Mouse (Mus musculus): ENCODE data around the gene Gcc1. TPM values are rescaled to one million over a fixed set of nuclear protein-coding genes. Genes with fewer than 3 reads are reported as not detected.

The Gcc1 gene
- total RNA-seq (2015; ENCODE audit: low replicate concordance) (8.4 and 8.5 TPM in 2 replicates), total RNA-seq (2017; ENCODE audit: low replicate concordance) (19.5 and 22.2 TPM in 2 replicates)

DNA sequence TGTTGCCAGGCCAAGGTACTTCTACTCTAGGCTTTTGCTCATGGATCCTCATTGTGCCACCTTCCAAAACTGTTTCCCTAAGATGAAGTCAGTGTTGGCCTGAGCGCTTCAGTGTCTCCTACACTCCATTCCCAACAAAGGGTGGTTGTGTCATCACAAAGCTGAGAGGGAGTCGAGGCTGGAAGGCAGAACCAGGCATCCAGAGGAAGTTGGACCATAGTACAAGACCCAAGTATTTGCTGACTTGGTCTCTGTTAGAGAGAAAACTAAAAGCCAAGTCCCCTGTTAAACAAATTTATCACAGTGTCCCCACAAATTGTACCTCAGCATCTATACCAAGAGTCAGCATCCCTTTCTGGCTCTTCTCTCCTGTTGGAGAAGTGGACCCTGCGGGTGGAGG lies at the start of gene Gcc1:
Gene Gcc1 (minus strand): TSS at position 101 of the 400 bp plus-strand sequence.
- ATAC-seq (replicated peaks; ENCODE audit: low FRiP score, poor library complexity, severe bottlenecking) = no peak

GRCm38 (mm10) chr6:28474839-28475238 lies 46.6 kb upstream of the Gcc1 start, which contains the start of gene Snd1:
Gene Snd1, plus strand, starts transcription at chr6:28475139.
- ATAC-seq (replicated peaks; ENCODE audit: low FRiP score, poor library complexity, severe bottlenecking) = no peak

DNA sequence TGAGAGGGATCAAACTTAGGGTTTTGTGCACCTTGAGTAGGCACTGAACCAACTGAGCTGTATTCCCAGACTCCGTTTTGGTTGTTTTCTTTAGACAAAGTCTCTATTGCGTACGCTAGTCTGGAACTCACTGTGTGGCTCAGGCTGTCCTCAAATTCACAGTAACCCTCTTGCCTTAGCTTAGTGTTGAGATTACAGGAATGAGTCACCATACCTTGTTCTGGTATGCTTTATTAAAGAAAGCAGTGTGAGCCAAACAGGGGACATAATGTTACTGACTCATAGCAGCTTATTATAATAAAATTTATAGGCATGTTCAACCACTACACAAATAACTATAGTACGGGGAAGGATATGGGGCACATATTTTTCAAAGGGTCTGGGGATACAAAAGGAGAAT lies 46.0 kb upstream of the Gcc1 start:
- no peak for ATAC-seq (replicated peaks; ENCODE audit: low FRiP score, poor library complexity, severe bottlenecking)

GRCm38 (mm10) chr6:28471284-28472035 lies 43.3 kb upstream of the Gcc1 start:
- ATAC-seq (replicated peaks; ENCODE audit: low FRiP score, poor library complexity, severe bottlenecking) = no peak

- no peak for ATAC-seq (replicated peaks; ENCODE audit: low FRiP score, poor library complexity, severe bottlenecking)
Measured at GRCm38 (mm10) chr6:28470621-28471020, 42.4 kb upstream of the Gcc1 start.

- ATAC-seq (replicated peaks; ENCODE audit: low FRiP score, poor library complexity, severe bottlenecking) = no peak
Measured at GRCm38 (mm10) chr6:28470017-28470602, 41.9 kb upstream of the Gcc1 start.

DNA sequence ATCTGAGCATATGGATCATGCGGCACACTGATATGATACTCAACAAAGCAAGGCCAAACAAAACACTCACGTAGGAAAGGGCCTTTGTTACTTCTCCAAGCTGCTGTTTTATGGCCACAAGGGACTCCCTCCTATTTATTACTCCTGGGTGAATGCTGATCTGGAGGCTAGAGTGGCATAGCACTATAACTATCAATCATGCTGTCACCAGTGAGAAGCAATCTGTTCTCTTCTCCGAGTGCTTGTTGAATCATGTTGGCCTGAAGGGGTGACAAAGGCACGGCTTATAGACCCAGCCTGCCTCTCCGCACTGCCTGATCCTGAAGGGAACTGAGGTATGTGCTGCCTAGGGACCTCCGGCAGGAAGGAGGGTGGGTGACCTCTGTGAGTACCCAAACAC lies 36.4 kb upstream of the Gcc1 start:
- no peak for ATAC-seq (replicated peaks; ENCODE audit: low FRiP score, poor library complexity, severe bottlenecking)

GRCm38 (mm10) chr6:28460534-28460933 lies 32.3 kb upstream of the Gcc1 start:
- ATAC-seq (replicated peaks; ENCODE audit: low FRiP score, poor library complexity, severe bottlenecking) = peak; percentile 84

DNA sequence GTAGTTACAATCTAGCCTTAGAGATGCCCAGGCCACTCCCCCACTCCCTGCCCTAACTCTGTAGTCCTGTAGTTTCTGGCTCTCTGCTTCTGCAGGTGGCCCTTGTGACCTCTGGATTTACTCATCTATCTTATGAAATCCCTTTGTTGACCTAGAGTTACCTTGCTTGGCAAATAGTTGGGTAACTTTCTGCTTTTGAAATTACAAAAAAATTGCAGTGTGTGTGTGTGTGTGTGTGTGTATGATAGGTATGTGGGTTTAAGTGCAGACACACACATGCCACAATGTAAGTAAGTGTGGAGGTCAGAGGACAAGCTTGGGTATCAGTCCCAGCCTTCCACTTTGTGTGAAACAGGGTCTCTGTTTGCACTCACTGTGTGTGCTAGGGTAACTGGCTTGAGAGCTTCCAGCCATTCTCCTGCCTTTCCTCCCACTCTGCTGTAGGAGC lies 31.1 kb upstream of the Gcc1 start:
- ATAC-seq (replicated peaks; ENCODE audit: low FRiP score, poor library complexity, severe bottlenecking) = no peak

DNA sequence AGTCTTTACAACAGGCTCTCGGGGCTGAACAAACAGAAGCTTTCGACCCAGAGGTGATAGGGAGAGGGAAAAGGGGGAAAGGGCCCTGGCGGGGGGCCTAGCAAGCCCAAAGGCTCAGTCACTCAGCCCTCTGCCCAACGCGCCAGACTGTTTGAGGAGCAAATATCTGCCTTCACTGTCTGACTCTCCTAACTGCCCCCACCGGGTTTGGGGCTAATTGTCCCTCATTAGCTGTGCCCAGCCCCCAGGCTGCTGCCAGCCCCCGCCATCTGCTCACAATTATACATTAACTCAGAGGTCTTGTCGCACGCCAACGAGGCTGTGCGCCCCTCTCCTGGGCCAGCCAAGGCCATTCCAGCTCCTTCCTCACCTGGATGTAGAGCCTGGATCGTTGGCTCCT lies 22.8 kb upstream of the Gcc1 start:
- ATAC-seq (replicated peaks; ENCODE audit: low FRiP score, poor library complexity, severe bottlenecking) = no peak

GRCm38 (mm10) chr6:28450481-28450880 lies 22.3 kb upstream of the Gcc1 start:
- ATAC-seq (replicated peaks; ENCODE audit: low FRiP score, poor library complexity, severe bottlenecking) = no peak

DNA sequence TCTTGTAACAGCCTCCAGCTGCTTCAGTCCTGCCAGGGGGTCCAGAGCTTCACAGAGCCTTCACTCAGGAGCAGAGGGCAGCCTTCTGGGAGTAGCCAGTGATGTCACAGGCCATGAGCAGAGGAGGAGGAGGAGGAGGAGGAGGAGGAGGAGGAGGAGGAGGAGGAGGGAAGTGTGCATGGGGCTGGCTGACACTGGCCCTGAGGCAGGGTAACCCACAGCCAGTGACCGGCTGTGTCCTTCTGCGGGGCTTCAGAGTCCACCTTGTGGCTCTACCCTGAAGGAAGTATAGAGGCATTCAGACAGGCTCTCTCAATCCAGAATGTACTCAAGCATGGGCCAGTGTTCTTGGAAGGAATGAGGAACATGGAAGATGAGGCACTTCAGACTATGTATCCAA lies 21.1 kb upstream of the Gcc1 start, which contains the start of gene Pax4:
Gene Pax4 (minus strand): TSS at position 101 of the 400 bp plus-strand sequence.
- no peak for ATAC-seq (replicated peaks; ENCODE audit: low FRiP score, poor library complexity, severe bottlenecking)

DNA sequence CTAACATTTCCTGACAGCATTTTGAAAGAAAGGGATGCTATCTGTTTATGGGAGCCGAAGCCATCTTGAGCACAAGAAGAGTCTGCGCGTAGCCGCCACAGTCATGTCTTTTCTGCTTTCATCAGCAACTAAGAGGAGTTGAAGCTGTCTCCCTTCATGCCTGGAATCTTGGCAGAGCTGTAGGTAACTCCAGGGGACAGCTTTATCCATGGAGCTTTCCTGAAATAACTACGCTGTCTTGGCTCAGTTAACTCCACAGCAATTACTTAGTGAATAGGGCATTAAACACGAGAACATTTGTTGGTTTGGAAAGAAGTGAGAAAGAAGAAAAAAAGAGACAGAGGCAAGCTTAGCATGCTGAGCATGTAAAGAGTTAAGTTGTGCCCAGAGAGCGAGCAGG lies 19.7 kb upstream of the Gcc1 start:
- ATAC-seq (replicated peaks; ENCODE audit: low FRiP score, poor library complexity, severe bottlenecking) = no peak

DNA sequence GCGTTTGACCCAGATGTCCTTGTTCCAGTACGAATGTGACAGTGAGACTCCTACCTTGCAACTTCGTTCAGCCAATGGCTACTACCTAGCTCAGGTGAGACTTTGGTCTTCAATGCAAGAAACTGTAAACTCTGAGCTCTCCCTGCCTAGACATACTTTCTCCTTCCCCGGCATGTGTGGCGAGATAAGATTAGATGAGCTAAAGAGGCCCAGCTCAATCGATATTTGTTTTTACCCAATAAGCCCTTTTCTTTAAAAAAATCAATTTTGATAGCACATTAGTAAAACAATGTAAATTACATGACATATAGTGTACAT lies 3.3 kb upstream of the Gcc1 start:
- ATAC-seq (replicated peaks; ENCODE audit: low FRiP score, poor library complexity, severe bottlenecking) = no peak

GRCm38 (mm10) chr6:28430795-28431537 lies 2.8 kb upstream of the Gcc1 start:
- no peak for ATAC-seq (replicated peaks; ENCODE audit: low FRiP score, poor library complexity, severe bottlenecking)

DNA sequence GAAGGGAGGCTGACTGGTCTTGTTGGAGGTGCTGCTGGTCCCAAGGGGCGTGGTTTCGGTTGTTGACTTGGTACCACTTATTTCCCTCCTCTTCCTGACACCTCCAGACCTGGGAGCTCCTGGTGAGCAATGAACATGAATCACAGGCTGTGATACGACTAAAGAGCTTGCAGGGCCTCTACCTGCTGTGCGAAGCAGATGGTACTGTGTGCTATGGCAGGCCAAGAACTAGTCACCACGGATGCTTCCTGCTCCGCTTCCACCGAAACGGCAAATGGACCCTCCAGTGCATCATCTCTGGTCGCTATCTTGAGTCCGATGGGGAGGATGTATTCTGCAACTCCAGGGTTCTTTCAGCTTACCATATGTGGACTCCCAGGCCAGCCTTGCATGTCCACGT lies 1.7 kb upstream of the Gcc1 start:
- no peak for ATAC-seq (replicated peaks; ENCODE audit: low FRiP score, poor library complexity, severe bottlenecking)

DNA sequence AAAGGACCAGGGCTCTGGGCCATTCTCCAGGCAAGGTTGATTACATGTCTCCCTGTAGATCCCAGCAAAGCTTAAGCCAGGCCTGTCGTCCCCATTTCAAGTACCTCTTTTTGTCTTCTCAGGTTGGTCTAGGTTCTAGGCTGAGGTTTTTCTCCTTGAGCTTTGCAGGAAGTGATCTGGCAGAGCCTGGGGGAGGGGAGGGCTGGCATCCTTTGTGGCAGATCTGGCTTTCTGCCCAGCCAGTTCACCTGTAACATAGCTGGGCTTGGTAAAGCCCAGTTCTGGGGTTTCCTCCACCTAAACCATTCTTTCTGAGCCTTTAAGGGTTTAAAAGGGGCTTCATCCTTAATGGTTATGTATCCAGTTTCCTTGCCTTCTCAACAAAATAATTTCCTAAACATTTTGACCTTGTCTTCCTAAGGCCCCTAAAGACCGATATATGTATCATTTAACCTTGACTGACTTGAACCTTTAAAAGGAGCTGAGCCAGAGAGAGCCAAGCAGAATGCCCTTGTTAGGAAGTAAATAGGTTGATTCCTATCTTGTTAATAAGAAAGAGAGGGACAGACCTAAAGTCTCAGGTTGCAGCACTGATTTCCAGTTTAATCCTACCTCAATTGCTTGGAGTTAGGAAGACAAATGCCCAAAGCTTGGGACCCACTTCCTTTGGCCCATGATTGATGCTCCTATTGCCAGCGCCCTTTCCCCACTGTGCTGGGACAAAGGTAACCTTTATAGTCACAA lies 922 bp downstream of the Gcc1 start, which contains the start of gene Fscn3:
Gene Fscn3 (plus strand): TSS at position 694 of the 744 bp plus-strand sequence.
- no peak for ATAC-seq (replicated peaks; ENCODE audit: low FRiP score, poor library complexity, severe bottlenecking)

- ATAC-seq (replicated peaks; ENCODE audit: low FRiP score, poor library complexity, severe bottlenecking) = no peak
Measured at GRCm38 (mm10) chr6:28425019-28425418, 3.2 kb downstream of the Gcc1 start.

- ATAC-seq (replicated peaks; ENCODE audit: low FRiP score, poor library complexity, severe bottlenecking) = peak; percentile 64
Measured at GRCm38 (mm10) chr6:28423767-28424695, 4.2 kb downstream of the Gcc1 start.
